8 mouse cellular contexts compared by ENCODE assay signal in genomic region chr7:111122531-111123130, GRCm38 (mm10). TPM values are rescaled to one million over a fixed set of nuclear protein-coding genes. Genes with fewer than 3 reads are reported as not detected.
DNase-seq lines count a peak whose midpoint lies in the region; ATAC-seq and TF ChIP-seq lines count a peak whose summit lies in the region.

No protein-coding gene starts in this region.

- peak; percentile 96 for TF ChIP-seq POLR2A in cortical plate, adult 2 months (IDR thresholded peaks at IDR 0.05; ENCODE audit: extremely low read depth, insufficient read depth, low read length)

- peak overlapping the region; percentile 99 for H3K27ac ChIP-seq in cortical plate, adult 2 months (ENCODE audit: insufficient read depth, low read length)

- peaks cover 3% of the 10 kb centered on the region; the same call in 1 of the 2 replicates for H3K4me1 ChIP-seq in cortical plate, adult 2 months (ENCODE audit: control insufficient read depth, insufficient read depth, low read length)
- H3K4me1 ChIP-seq in megakaryocyte, embryonic 14.5 days = peaks cover 17% of the 10 kb centered on the region

- H3K9me3 ChIP-seq in megakaryocyte, embryonic 14.5 days = no peaks in the 10 kb centered on the region

- DNase-seq in gastrocnemius, adult 8-10 months (ENCODE audit: low spot score in 2 of 2) = peak; percentile 95 to 96
- peak; percentile 93 for DNase-seq in hindlimb bud, embryonic 11.5 days (ENCODE audit: extremely low spot score, low read depth, low spot score)
- peak; percentile 96 to 98 for DNase-seq in left cerebral cortex, adult 8-10 months (ENCODE audit: low spot score in 2 of 2)
- DNase-seq in right cerebral cortex, postnatal 10 days (ENCODE audit: low spot score in 2 of 2) = peak; percentile 98
- peak; percentile 92 for DNase-seq in urinary bladder, postnatal 25 days (ENCODE audit: low spot score)

- no peak for TF ChIP-seq CTCF in cortical plate, adult 2 months (IDR thresholded peaks at IDR 0.05; ENCODE audit: extremely low read depth, insufficient read depth, low read length)

- H3K36me3 ChIP-seq in megakaryocyte, embryonic 14.5 days (replicated peaks; ENCODE audit: low read length) = peaks cover 16% of the 10 kb centered on the region

- peak overlapping the region; percentile 79 for H3K4me3 ChIP-seq in cortical plate, adult 2 months (ENCODE audit: insufficient read depth, low read length)
- H3K4me3 ChIP-seq in megakaryocyte, embryonic 14.5 days (replicated peaks) = peak overlapping the region; percentile 96

- no peaks in the 10 kb centered on the region for H3K27me3 ChIP-seq in megakaryocyte, embryonic 14.5 days (replicated peaks)

- ATAC-seq in activated CD4-positive, CD25-positive, alpha-beta regulatory T cell, adult 4 months = peak; percentile 97

RNA-seq across cellular contexts. Expression of gene Eif4g2, which starts 39.8 kb away (rescaled TPM):
- polyA plus RNA-seq in activated CD4-positive, CD25-positive, alpha-beta regulatory T cell, adult 4 months (2017; shearing (Covaris generic)) = 100 to 1,000 TPM; 799 to 823 TPM
- polyA plus RNA-seq in cortical plate, adult 2 months (2012; rRNA removed) = 233 and 242 TPM in 2 replicates
- 100 to 1,000 TPM; 685 to 750 (median 713) TPM for total RNA-seq in gastrocnemius, adult 8-10 months (2022)
- 100 to 1,000 TPM; 569 to 611 (median 588) TPM for total RNA-seq in left cerebral cortex, adult 8-10 months (2022)
- 352 and 517 TPM in 2 replicates for polyA plus RNA-seq in megakaryocyte, embryonic 14.5 days (2012; ENCODE audit: insufficient read depth, low replicate concordance)

Comparison
In these comparisons a context has a peak if more than half of its experiments do, and no peak if none do; other contexts are left out.
1. Peak in every context shown above with its lines: DNase-seq, ATAC-seq, H3K4me3 ChIP-seq and H3K27ac ChIP-seq.